Mouse (Mus musculus): ENCODE data around the gene Atp1a1.
A peak's percentile ranks its signal among the peaks of the same experiment; 100 is the strongest.

Atp1a1 gene

GRCm38 (mm10) chr3:101552621-101553620 is 51.6 kb downstream of the Atp1a1 start:
- no peak for DNase-seq (ENCODE audit: low spot score in 2 of 2)

GRCm38 (mm10) chr3:101551457-101552230 is 52.8 kb downstream of the Atp1a1 start:
- peak in 1 of 2 experiments; percentile 18 for DNase-seq (ENCODE audit: low spot score in 2 of 2)

- DNase-seq (ENCODE audit: low spot score in 2 of 2), result no peak
Observed at GRCm38 (mm10) chr3:101549749-101550148, 54.7 kb downstream of the Atp1a1 start.

- DNase-seq (ENCODE audit: low spot score in 2 of 2), result no peak
Observed at GRCm38 (mm10) chr3:101544116-101544515, 60.4 kb downstream of the Atp1a1 start.

- DNase-seq (ENCODE audit: low spot score in 2 of 2), result no peak
Observed at GRCm38 (mm10) chr3:101541571-101541970, 62.9 kb downstream of the Atp1a1 start.

GRCm38 (mm10) chr3:101540568-101540967 is 63.9 kb downstream of the Atp1a1 start:
- DNase-seq (ENCODE audit: low spot score in 2 of 2), result no peak

GRCm38 (mm10) chr3:101536322-101536721 is 68.2 kb downstream of the Atp1a1 start:
- DNase-seq (ENCODE audit: low spot score in 2 of 2), result peak; percentile 17 to 45

- DNase-seq (ENCODE audit: low spot score in 2 of 2), result no peak
Observed at GRCm38 (mm10) chr3:101534311-101534710, 70.2 kb downstream of the Atp1a1 start.

- no peak for DNase-seq (ENCODE audit: low spot score in 2 of 2)
Observed at GRCm38 (mm10) chr3:101533373-101533772, 71.1 kb downstream of the Atp1a1 start.

- DNase-seq (ENCODE audit: low spot score in 2 of 2), result no peak
Observed at GRCm38 (mm10) chr3:101530928-101531327, 73.6 kb downstream of the Atp1a1 start.

- no peak for DNase-seq (ENCODE audit: low spot score in 2 of 2)
Observed at GRCm38 (mm10) chr3:101528900-101529594, 75.4 kb downstream of the Atp1a1 start.

GRCm38 (mm10) chr3:101528157-101528899 is 76.2 kb downstream of the Atp1a1 start:
- no peak for DNase-seq (ENCODE audit: low spot score in 2 of 2)

- no peak for DNase-seq (ENCODE audit: low spot score in 2 of 2)
Observed at GRCm38 (mm10) chr3:101526603-101527002, 77.9 kb downstream of the Atp1a1 start.
